Mouse (Mus musculus) right cerebral cortex, postnatal 4 days (tissue): ENCODE measurements around the gene Tnpo1.

Source experiments
- DNase-seq: peaks from one replicate; pipeline ENCODE4 v3.0.0-alpha.2; 2022

Tnpo1 gene

DNA sequence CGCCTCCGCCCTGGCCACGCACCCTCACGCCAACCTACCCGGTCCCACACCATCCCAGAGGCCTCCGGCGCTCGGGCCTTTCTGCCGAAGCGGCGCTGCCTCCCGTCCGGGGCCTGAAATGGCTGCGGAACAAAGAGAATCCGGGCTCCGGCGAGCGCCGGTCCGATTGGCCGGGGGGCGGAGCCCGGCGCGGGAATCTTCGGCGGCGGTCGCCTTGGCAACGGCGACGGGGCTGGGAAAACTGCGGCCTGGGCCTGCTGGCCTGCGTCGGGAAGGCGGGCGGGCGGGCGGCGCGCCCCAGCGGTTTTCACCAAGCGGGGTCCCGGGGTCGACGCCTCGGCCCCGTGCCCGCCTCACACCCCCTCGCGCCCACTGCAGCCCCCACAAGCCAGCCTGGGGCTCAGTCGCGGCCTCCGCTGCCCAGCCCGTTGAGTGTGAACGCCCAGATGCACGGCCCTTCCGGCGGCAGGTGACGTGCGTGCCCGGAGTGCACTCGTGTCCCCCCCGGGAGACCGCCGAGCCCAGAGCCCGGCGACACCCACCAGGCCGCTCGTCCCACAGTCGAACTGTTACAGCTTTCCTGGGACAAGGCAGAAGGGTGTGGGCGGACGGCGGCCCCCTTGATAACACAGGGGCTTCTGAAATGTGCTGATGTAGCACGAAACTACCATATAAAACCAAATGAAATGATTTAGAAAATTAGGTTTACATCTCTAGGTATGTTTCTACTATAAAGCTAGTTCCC lies at the start of gene Tnpo1:
TSS of gene Tnpo1 (minus strand) at position 172 of the 745 bp plus-strand sequence.
- DNase-seq, result peak; percentile 93

GRCm38 (mm10) chr13:98972090-98972489 lies 45.9 kb upstream of the Tnpo1 start:
- no peak for DNase-seq

GRCm38 (mm10) chr13:98971641-98972040 lies 45.5 kb upstream of the Tnpo1 start:
- no peak for DNase-seq

DNA sequence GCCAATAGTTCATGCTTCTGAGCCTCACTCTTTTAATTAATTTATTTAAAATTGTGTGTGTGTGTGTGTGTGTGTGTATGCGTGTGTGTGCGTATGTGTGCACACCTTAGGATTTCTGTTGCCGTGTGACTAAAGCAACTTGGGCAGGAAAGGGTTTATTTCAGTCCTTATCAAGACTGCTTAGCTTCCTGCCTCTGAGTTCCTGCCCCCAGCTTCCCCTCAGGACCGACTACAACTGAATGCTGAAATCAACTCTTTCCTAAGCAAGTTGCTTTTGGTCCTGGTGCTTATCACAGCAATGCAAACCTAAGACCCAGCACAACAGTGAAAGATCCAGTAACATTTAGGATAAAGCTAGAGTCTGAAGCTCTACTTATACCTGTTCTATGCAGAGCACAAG lies 42.3 kb upstream of the Tnpo1 start:
- DNase-seq, result no peak

DNA sequence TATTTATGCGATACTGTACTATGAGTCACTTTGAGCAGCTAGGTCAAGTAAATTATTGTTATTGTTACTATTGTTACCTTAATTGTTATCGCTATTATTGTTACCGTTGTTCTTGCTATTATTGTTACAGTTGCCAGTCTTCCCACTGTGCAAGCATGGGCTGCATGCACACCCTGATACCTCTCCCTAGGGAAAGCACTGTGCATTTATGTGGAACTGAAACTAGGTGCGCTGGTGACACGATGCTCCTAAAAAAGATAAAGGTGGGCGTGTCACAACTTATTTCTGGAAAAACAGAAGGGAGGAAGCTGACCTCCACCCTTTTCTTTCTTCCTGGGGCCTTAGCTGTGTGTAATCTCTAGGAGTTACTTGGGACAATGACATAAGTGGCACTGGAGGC lies 41.8 kb upstream of the Tnpo1 start:
- no peak for DNase-seq

GRCm38 (mm10) chr13:98966583-98966982 lies 40.4 kb upstream of the Tnpo1 start:
- DNase-seq, result no peak

- no peak for DNase-seq
Observed at GRCm38 (mm10) chr13:98963612-98964011, 37.4 kb upstream of the Tnpo1 start.

- DNase-seq, result no peak
Observed at GRCm38 (mm10) chr13:98958177-98958576, 32.0 kb upstream of the Tnpo1 start.

DNA sequence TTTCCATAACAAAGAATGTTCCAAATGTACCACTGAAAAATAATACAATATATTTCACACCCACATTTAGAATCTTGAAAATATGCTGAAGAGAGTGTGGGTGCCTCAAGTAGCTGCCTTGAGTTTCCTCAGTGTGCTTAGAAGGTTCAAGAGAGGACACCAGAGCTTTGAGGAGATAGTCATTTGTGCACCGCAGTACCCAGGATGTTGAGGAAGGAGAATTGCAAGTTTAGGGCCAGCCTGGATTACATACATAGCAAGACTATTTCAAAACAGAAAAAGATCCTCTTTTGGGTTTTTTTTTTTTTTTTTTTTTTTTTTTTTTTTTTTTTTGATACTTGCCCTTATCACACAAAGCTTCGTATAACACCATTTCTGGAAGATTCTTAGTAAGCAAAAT lies 30.0 kb upstream of the Tnpo1 start:
- no peak for DNase-seq

DNA sequence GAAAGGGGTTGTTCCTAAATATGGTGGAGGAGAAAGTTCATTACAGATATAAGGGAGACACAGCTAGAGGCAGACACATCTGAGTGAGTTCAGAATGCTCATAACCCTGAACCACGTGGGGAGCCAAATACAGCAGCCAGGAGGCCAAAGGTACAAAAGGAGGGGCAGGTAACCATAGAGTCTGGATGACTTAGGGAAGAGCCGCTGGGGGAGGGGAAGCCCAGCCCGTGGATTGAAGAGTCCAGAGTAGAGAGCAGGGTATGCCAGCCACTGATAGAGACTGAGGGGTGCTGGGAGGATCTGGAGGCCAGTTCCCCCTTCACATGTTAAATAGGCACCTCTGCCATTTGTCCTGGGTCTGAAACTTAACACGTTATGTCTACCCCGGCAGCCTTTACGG lies 29.5 kb upstream of the Tnpo1 start:
- DNase-seq, result no peak

DNA sequence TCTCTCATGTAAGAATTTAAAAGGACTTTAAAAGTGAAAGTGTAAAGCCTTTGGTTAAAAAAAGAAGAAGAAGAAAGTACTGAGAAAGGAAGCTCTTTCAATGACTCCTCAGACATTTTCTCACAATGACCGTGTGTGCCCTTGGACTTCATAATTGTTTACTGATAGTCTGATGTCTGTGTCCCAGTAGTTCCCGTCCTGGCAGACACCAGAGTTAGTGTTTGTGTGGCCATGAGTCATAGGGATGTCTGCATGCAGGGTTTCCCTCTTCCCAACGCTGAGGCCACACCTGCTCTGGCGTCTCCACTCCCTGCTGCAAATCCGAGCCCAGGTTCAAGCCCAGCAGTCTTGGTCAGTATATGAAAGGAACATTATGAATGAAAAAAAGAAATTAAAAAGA lies 29.0 kb upstream of the Tnpo1 start:
- no peak for DNase-seq

- peak; percentile 37 for DNase-seq
Observed at GRCm38 (mm10) chr13:98953830-98954229, 27.6 kb upstream of the Tnpo1 start.

- DNase-seq, result no peak
Observed at GRCm38 (mm10) chr13:98951951-98952350, 25.8 kb upstream of the Tnpo1 start.

DNA sequence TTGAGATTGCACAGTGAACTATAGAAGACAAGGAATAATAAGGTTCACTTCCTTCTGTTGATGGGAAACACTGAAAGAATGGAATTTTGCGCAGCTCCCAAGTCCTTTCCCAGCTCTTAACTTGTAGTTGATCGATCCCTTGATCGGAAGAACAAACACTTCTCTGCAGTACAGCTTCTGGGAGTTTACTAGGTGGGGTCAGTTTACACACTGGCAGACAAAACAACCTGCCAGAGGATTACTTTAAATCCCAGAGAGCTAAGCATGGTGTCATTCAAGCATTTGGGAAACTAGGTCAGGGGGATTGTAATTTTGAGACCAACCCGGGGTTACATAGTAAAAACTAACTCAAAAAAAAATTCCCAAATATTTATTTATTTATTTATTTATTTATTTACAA lies 22.0 kb upstream of the Tnpo1 start:
- DNase-seq, result no peak

- DNase-seq, result no peak
Observed at GRCm38 (mm10) chr13:98946434-98946833, 20.2 kb upstream of the Tnpo1 start.

GRCm38 (mm10) chr13:98945908-98946307 lies 19.7 kb upstream of the Tnpo1 start:
- DNase-seq, result no peak

GRCm38 (mm10) chr13:98945381-98945780 lies 19.2 kb upstream of the Tnpo1 start:
- no peak for DNase-seq

DNA sequence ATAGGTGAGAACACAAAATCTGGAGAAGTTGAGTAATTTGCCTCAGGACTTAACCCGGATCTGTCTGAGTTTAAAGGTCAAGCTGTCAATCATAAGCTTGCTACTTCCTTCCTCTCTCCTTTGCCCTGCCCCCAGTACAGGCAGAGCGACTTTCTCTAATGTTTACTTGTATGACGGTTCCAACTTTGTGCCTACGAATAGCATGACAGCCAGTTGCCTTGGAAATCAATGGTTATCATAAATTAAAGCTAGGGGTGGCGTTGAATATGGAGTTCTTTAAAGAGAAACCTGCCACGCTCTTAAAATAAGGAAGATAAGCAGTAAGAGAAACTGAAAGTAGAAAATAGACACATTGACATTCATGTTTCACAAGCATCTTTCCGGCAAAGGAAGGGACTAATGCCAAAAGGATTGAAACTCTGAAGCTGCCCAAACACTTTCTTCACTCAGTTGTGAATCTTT lies 18.5 kb upstream of the Tnpo1 start:
- no peak for DNase-seq

GRCm38 (mm10) chr13:98942360-98942759 lies 16.2 kb upstream of the Tnpo1 start:
- DNase-seq, result no peak

DNA sequence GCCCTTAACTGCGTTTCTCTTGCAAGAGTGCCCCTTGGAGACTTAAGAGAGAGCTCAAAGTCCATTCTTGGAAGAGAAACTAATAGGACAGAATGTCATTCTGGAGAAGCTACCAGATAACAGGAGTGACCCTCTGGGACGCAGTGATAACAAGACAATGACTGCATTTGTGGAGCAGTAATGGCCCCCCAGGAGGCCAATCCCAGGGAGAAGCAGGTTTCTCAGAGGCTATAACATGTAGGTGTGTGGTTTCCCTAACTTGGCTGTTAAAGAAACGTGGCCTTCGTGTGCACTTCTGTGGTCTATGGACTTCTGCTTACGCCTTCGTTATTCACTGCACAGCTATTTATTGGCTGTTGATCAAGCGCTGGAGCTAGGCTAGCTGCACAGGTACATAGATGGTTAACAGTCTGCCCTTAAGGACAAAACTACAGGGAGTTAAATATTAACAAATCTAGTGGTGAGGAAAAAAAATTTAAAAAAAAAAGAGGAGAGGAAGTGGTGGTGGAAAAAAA lies 15.7 kb upstream of the Tnpo1 start:
- DNase-seq, result no peak

GRCm38 (mm10) chr13:98937108-98937507 lies 10.9 kb upstream of the Tnpo1 start:
- no peak for DNase-seq

DNA sequence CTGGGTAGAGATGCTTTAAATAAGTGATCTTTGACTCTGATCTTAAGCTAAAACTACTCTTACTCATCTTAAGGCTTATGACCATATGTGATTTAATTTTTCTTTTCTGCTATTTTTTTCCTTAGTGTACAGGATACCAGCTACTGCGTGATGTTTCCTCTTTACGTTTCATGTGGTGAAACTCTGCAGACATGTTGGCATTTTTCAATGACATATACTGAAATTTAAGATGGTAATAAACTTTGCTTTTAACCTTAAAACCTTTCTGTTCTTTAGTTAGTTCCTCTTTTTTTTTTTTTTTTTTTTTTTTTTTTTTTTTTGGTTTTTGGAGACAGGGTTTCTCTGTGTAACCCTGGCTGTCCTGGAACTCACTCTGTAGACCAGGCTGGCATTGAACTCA lies 2.7 kb upstream of the Tnpo1 start:
- no peak for DNase-seq

DNA sequence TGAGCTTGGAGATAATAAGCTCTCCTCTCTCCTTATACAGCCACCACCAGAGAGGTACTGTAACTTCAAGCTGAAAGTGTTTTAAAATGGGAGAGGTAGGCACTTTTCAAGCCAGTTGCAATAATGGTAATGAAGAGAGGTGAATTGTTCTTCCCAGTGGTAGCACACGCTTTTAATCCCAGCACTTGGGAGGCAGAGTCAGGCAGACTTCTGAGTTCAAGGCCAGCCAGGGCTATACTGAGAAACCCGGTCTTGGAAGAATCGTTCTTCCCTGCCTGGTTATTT lies 716 bp upstream of the Tnpo1 start:
- no peak for DNase-seq

- DNase-seq, result no peak
Observed at GRCm38 (mm10) chr13:98925486-98926212, 535 bp downstream of the Tnpo1 start.
